Mouse (Mus musculus) thymus, adult 2 months (tissue): ENCODE measurements around the gene Keap1.

Experiments used
- CTCF ChIP-seq: fragments of 200-500 bp; IDR thresholded peaks from 2 replicates; pipeline ENCODE4 v1.5.1; 2012; ENCODE audit warnings: mild to moderate bottlenecking, control low read depth, low read length, moderate library complexity, borderline replicate concordance; ENCODE audit not compliant: control insufficient read depth, poor library complexity, insufficient read depth; ENCODE audit errors: extremely low read depth
- POLR2A ChIP-seq: fragments of 200-500 bp; IDR thresholded peaks from 2 replicates; pipeline ENCODE4 v1.6.1; 2012; ENCODE audit warnings: mild to moderate bottlenecking, low read length, control low read depth, moderate library complexity; ENCODE audit not compliant: control insufficient read depth, poor library complexity, insufficient read depth; ENCODE audit errors: extremely low read depth

GRCm38 (mm10) chr9:21232867-21233266 is 6.3 kb downstream of the Keap1 start:
- no peak for TF ChIP-seq CTCF
- TF ChIP-seq POLR2A = no peak
